16 mouse cellular contexts compared by ENCODE assay signal in the genomic region with DNA sequence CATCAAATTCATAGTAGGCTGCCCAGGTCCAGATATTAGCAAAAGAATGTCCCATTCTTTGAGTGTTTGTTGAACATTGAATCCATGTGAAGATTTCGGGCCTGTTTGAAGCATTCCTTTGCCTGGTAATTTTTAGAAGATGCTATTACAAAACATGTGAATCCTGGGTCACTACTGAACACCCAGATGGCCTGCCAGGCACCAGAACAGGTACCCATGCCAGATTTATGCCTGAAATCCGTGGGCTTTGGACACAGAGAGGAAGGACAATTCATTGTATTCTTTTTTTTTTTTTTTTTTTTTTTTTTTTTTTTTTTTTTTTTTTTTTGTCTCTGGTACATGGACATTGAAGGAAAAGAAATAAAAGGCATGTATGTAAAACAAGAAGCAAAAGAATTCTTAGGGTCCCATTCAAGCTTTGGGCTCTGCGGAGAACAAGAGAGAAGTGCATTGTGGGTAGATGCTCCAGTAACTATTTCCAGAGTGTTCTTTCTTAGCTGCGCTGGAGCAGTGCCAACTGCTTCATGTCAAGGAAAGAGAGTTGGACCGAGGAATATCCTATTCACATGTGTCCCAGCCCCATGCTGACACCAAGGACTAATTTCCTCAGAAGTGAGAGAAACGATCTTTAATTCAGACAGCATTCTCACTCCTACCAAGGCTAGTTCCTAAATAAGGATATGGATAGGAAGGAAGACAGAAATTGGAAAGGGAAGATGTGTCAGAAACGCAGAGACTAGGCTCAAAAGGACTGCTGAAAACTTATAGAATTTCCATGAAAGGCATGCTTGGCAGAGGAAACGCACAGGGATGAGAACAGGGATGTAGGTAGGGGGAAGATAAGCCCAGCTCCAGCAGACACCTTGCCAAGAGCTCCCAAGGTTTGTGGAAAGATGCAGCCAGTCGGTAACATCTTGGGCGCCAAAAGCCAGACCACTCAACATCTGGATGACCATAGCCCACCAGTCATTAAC.
DNase-seq lines count a peak whose midpoint lies in the region; ATAC-seq lines count a peak whose summit lies in the region.
"Had no signal": no experiment of that assay in that cellular context is flagged by ENCODE, and none has a peak within 500 bp of the region (broad histone marks: within the 10 kb centered on the region; RNA-seq: fewer than 3 reads in every experiment).

No protein-coding gene starts in this region.

- intact Hi-C loops in left cerebral cortex, postnatal 25 days (cut with DNase I): loop anchor here (5.0 kb wide), 1 partner anchor 62 kb away; no protein-coding TSS in a partner anchor

- ATAC-seq in frontal cortex, adult (ENCODE audit: low TSS enrichment): peak; percentile 69
- ATAC-seq in intestine, embryonic 15.5 days: no peak
- ATAC-seq: liver, embryonic 12.5 days had no signal

- no peak overlapping the region for H3K9ac ChIP-seq in intestine, embryonic 15.5 days
- H3K9ac ChIP-seq: embryonic facial prominence, embryonic 12.5 days; hindbrain, embryonic 15.5 days; liver, embryonic 12.5 days had no signal

- no peaks in the 10 kb centered on the region for H3K27me3 ChIP-seq in intestine, embryonic 15.5 days (replicated peaks)
- H3K27me3 ChIP-seq: embryonic facial prominence, embryonic 12.5 days; hindbrain, embryonic 15.5 days; liver, embryonic 12.5 days had no signal

- no peak overlapping the region for H3K4me3 ChIP-seq in intestine, embryonic 15.5 days (replicated peaks)
- H3K4me3 ChIP-seq: embryonic facial prominence, embryonic 12.5 days; gastrocnemius, adult 2 months; hindbrain, embryonic 15.5 days; liver, embryonic 12.5 days; myocyte had no signal

- DNase-seq in frontal cortex, postnatal 25 days (ENCODE audit: low spot score in 2 of 2): no peak
- DNase-seq in right cerebral cortex, adult 18-20 months: peak; percentile 52
- no peak for DNase-seq in right cerebral cortex, postnatal 25 days
- peak; percentile 51 to 77 for DNase-seq in left cerebral cortex, postnatal 25 days (ENCODE audit: low spot score in 2 of 2)
- DNase-seq in heart, postnatal 4 days: no peak
- DNase-seq: gastrocnemius, adult 2 months; heart, adult 18-20 months; heart, postnatal 10 days; kidney, adult 2 months; lung, postnatal 14 days had no signal

- H3K27ac ChIP-seq in intestine, embryonic 15.5 days: no peak overlapping the region
- H3K27ac ChIP-seq: embryonic facial prominence, embryonic 12.5 days; gastrocnemius, adult 2 months; hindbrain, embryonic 15.5 days; liver, embryonic 12.5 days had no signal

- no peak overlapping the region for H3K4me2 ChIP-seq in intestine, embryonic 15.5 days (replicated peaks)
- H3K4me2 ChIP-seq: embryonic facial prominence, embryonic 12.5 days; hindbrain, embryonic 15.5 days; liver, embryonic 12.5 days had no signal

- H3K36me3 ChIP-seq in intestine, embryonic 15.5 days: no peaks in the 10 kb centered on the region
- H3K36me3 ChIP-seq: embryonic facial prominence, embryonic 12.5 days; hindbrain, embryonic 15.5 days; liver, embryonic 12.5 days had no signal

- no peaks in the 10 kb centered on the region for H3K9me3 ChIP-seq in intestine, embryonic 15.5 days
- H3K9me3 ChIP-seq: embryonic facial prominence, embryonic 12.5 days; hindbrain, embryonic 15.5 days had no signal

- no peaks in the 10 kb centered on the region for H3K4me1 ChIP-seq in intestine, embryonic 15.5 days (replicated peaks)
- H3K4me1 ChIP-seq: embryonic facial prominence, embryonic 12.5 days; hindbrain, embryonic 15.5 days; liver, embryonic 12.5 days had no signal

- whole genome bisulfite sequencing in intestine, embryonic 15.5 days: 84% methylated on average over 10 of the region's 10 CpGs

Comparison
In these comparisons a context has a peak if more than half of its experiments do, and no peak if none do; other contexts are left out.
1. DNase-seq: peak in right cerebral cortex, adult 18-20 months (single experiment) and left cerebral cortex, postnatal 25 days (2 of 2); none in frontal cortex, postnatal 25 days (0 of 2), right cerebral cortex, postnatal 25 days (single experiment) and heart, postnatal 4 days (single experiment).